Mouse (Mus musculus): ENCODE results near the gene Lhx9. TPM values are rescaled to one million over a fixed set of nuclear protein-coding genes. Genes with fewer than 3 reads are reported as not detected.
"Not testable (repeated sequence)": the region's sequence is repeated elsewhere in the genome, so short reads cannot be mapped to it uniquely, and the experiment has no call there.

The Lhx9 gene
- polyA plus RNA-seq (2015; fragmentation: Nextera tagmentation; extraction: Ambion mirVana), result 0.02 and 0.03 TPM in 2 replicates

- Histone ChIP-seq H3K9me3 (replicated peaks) (no peaks in the 10 kb centered on the region), H3K27me3 (peaks cover 76% of the 10 kb centered on the region), H3K27ac (replicated peaks) (no peak within 1 kb of the TSS), H3K4me1 (replicated peaks) (peaks cover 12% of the 10 kb centered on the region), H3K4me3 (replicated peaks) (peak within 1 kb of the TSS; percentile 12), H3K4me2 (peak within 1 kb of the TSS; percentile 46), H3K9ac (no peak within 1 kb of the TSS), H3K36me3 (replicated peaks) (no peaks in the 10 kb centered on the region)
- WGBS (ENCODE audit: insufficient replicate concordance), result 1% methylated on average over 33 of the region's 33 CpGs
- ATAC-seq (ENCODE audit: insufficient read depth), result no peak
Observed at GRCm38 (mm10) chr1:138848511-138849109, at the start of gene Lhx9. Gene Lhx9, minus strand, starts transcription at chr1:138848577.

DNA sequence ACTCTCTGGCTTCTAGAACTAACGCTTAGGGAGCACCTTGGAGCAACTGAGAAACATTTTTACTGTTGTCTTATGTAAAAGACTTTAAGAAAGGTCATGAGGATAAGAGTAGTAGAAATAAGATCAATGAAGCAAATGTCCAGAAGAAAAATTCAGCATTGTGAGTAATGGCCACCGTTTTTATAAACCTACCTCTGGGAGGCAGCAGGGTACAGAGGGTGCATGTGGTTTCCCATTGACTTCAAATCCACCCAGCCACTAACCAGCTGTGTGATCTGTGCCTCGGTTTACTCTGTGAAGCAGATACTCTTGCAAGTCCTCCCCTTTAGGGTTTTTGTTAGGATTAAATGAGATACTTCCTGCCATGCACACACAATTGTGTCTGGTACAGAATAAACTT is 47.7 kb upstream of the Lhx9 start:
- ATAC-seq (ENCODE audit: insufficient read depth), result no peak
- WGBS (ENCODE audit: insufficient replicate concordance), result 55% methylated on average over 3 of the region's 3 CpGs
- H3K4me2 ChIP-seq, result no peak overlapping the region
- H3K4me1 ChIP-seq (replicated peaks), result no peaks in the 10 kb centered on the region
- no peaks in the 10 kb centered on the region for H3K36me3 ChIP-seq (replicated peaks)
- no peaks in the 10 kb centered on the region for H3K9me3 ChIP-seq (replicated peaks)
- H3K9ac ChIP-seq, result no peak overlapping the region
- no peak overlapping the region for H3K27ac ChIP-seq (replicated peaks)
- H3K4me3 ChIP-seq (replicated peaks), result no peak overlapping the region
- no peaks in the 10 kb centered on the region for H3K27me3 ChIP-seq

DNA sequence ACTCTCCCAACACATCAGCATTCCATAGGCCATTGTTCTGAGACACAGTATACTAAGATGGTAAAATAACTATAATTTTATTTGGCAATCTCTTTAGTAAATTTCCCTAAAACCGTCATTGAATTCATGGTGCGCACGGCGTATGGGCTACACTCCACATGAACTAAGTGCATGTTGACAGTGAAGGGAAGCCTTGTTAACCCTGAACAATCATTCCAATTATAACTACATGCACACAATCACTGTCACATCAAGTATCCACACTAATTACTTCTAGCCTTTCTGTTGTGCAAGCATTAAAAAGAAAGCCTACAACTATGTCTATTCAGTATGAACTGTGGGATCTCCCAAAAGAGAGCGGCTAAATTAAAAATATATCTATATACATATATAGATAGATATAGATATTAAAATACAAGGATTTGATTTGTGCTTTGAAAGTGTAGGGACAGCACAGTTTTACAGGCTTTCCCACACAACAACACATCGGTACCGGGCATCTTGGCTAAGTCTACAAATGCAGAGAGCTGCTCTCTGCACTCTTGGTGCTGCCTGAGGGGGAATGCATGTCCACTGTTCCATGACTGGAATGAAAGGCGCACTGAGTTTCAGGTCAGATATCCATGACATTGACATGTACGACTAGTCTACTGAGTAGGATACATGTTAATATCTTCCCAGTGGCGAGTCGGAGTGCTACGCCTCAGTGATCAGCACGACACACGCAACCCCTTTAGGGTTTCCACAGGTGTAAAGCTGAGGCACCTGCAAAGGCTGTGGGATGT is 29.3 kb upstream of the Lhx9 start:
- 80% methylated on average over 14 of the region's 14 CpGs for WGBS (ENCODE audit: insufficient replicate concordance)
- no peaks in the 10 kb centered on the region for H3K36me3 ChIP-seq (replicated peaks)
- ATAC-seq (ENCODE audit: insufficient read depth), result no peak

DNA sequence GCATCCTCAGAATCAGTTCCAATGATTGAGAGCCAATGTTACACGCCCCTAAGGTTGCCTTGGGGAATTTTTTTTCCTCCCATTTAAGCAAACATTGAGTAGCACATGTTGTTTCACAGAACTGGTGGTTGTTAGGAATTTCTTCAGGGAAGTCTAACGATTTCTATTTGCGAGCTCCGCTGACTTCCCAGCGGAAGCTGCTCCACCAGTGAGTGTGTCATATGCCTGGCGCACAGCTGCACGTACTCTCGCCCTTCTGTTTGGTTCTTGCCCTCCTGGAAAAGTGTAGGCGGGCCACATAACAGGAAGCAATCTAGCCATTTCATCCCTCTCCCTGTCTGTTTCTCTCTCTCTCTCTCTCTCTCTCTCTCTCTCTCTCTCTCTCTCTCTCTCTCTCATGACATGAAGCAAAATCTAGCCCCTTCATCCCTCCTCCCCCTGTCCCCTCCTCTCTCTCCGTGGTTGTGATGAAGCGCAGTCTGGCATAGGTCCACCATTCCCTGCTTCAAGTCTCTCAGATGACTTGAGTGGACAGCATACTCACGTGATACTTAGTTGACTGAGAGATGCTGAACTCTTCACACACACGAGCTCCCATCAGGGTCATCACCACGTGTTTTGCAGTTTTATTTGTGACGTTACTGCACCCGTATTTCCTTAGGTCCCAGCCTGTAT is 28.1 kb upstream of the Lhx9 start:
- no peak for ATAC-seq (ENCODE audit: insufficient read depth)
- H3K4me2 ChIP-seq, result no peak overlapping the region
- no peak overlapping the region for H3K27ac ChIP-seq (replicated peaks)
- H3K4me3 ChIP-seq (replicated peaks), result no peak overlapping the region
- H3K4me1 ChIP-seq (replicated peaks), result no peaks in the 10 kb centered on the region
- 64% methylated on average over 16 of the region's 16 CpGs for WGBS (ENCODE audit: insufficient replicate concordance)
- H3K27me3 ChIP-seq, result no peaks in the 10 kb centered on the region
- H3K36me3 ChIP-seq (replicated peaks), result no peaks in the 10 kb centered on the region
- H3K9ac ChIP-seq, result no peak overlapping the region
- H3K9me3 ChIP-seq (replicated peaks), result no peaks in the 10 kb centered on the region

More for the DNA sequence above, 29.3 kb upstream of the Lhx9 start:
- H3K9ac ChIP-seq, result no peak overlapping the region
- H3K4me2 ChIP-seq, result no peak overlapping the region
- H3K4me1 ChIP-seq (replicated peaks), result no peaks in the 10 kb centered on the region
- no peaks in the 10 kb centered on the region for H3K27me3 ChIP-seq
- H3K9me3 ChIP-seq (replicated peaks), result no peaks in the 10 kb centered on the region
- H3K27ac ChIP-seq (replicated peaks), result no peak overlapping the region
- no peak overlapping the region for H3K4me3 ChIP-seq (replicated peaks)

- not testable (repeated sequence) for H3K4me1 ChIP-seq (replicated peaks); H3K27me3 ChIP-seq; H3K9me3 ChIP-seq (replicated peaks); H3K36me3 ChIP-seq (replicated peaks); H3K9ac ChIP-seq
- peak; percentile 98 for ATAC-seq (ENCODE audit: insufficient read depth)
- under 1% methylated on average over 53 of the region's 79 CpGs for WGBS (ENCODE audit: insufficient replicate concordance)
- Histone ChIP-seq H3K4me3 (replicated peaks) (peak within 1 kb of the TSS; percentile 60), H3K27ac (replicated peaks) (0 out of 2 replicates have a peak within 1 kb of the TSS, but pooled peaks have one; percentile 66), H3K4me2 (peak within 1 kb of the TSS; percentile 66)
Observed at GRCm38 (mm10) chr1:138856101-138856950, 7.9 kb upstream of the Lhx9 start, which contains the start of gene 2310009B15Rik. Gene 2310009B15Rik, minus strand, starts transcription at chr1:138856852.

- Histone ChIP-seq H3K9me3 (replicated peaks) (no peaks in the 10 kb centered on the region), H3K4me3 (replicated peaks) (no peak overlapping the region), H3K9ac (no peak overlapping the region), H3K27ac (replicated peaks) (no peak overlapping the region), H3K4me1 (replicated peaks) (peaks cover 16% of the 10 kb centered on the region), H3K27me3 (peaks cover 54% of the 10 kb centered on the region), H3K4me2 (no peak overlapping the region), H3K36me3 (replicated peaks) (no peaks in the 10 kb centered on the region)
- WGBS (ENCODE audit: insufficient replicate concordance), result 45% methylated on average over 1 of the region's 1 CpGs
- no peak for ATAC-seq (ENCODE audit: insufficient read depth)
Observed at GRCm38 (mm10) chr1:138850823-138851222, 2.4 kb upstream of the Lhx9 start.

DNA sequence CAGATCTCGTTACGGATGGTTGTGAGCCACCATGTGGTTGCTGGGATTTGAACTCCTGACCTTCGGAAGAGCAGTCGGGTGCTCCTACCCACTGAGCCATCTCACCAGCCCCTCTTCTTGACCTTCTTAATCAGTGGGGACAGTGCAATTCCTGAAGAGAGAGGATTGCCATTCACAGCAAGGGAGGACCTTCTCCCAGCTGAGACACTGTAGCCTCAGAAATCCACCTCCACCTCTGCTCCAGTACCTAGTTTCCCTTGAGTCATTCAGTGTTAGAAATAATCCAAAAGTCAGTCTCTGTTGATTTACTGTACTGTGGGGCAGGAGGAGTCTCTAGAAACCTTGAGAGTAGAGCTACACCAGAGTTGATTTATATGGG is 1.8 kb upstream of the Lhx9 start:
- Histone ChIP-seq H3K4me3 (replicated peaks) (no peak overlapping the region), H3K9me3 (replicated peaks) (no peaks in the 10 kb centered on the region), H3K36me3 (replicated peaks) (no peaks in the 10 kb centered on the region), H3K9ac (no peak overlapping the region), H3K27ac (replicated peaks) (no peak overlapping the region), H3K27me3 (peaks cover 60% of the 10 kb centered on the region), H3K4me1 (replicated peaks) (peaks cover 13% of the 10 kb centered on the region), H3K4me2 (no peak overlapping the region)
- ATAC-seq (ENCODE audit: insufficient read depth), result no peak
- 52% methylated on average over 4 of the region's 4 CpGs for WGBS (ENCODE audit: insufficient replicate concordance)

DNA sequence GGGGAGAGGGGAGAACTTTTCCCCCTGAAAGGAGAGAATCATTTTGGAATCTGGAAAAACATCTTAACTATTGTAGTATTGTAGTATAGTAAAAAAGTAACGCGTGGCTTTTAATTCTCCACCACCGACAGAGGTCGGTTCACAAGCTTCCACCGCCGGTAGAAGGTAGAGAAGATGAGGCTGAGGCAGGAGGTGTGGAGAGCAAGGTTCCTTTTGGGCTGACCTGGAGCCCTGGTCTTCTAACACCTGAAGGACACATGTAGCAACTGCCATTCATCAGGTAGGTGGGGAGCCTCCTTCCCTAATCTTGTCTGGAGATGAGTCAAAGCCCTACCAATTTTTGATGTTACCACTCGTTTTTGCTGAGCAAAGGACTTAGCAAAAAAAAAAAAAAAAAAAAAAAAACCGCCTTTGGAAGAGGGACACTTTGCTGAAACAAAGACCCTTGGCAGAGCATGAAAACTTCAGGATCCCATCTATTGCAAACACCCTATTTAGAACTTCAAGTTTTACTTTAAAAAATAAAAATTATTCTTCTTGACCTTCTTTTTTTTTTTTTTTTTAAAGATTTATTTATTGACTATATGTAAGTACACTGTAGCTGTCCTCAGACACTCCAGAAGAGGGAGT is 1.3 kb upstream of the Lhx9 start:
- Histone ChIP-seq H3K4me2 (no peak overlapping the region), H3K27me3 (peaks cover 65% of the 10 kb centered on the region), H3K9ac (no peak overlapping the region), H3K4me3 (replicated peaks) (no peak overlapping the region), H3K9me3 (replicated peaks) (no peaks in the 10 kb centered on the region), H3K4me1 (replicated peaks) (peaks cover 12% of the 10 kb centered on the region), H3K36me3 (replicated peaks) (no peaks in the 10 kb centered on the region), H3K27ac (replicated peaks) (no peak overlapping the region)
- ATAC-seq (ENCODE audit: insufficient read depth), result no peak
- 4% methylated on average over 8 of the region's 8 CpGs for WGBS (ENCODE audit: insufficient replicate concordance)

GRCm38 (mm10) chr1:138848026-138848425 is 351 bp downstream of the Lhx9 start:
- 2% methylated on average over 16 of the region's 16 CpGs for WGBS (ENCODE audit: insufficient replicate concordance)
- Histone ChIP-seq H3K4me1 (replicated peaks) (peaks cover 17% of the 10 kb centered on the region), H3K27ac (replicated peaks) (no peak overlapping the region), H3K27me3 (peaks cover 81% of the 10 kb centered on the region), H3K9ac (no peak overlapping the region), H3K9me3 (replicated peaks) (no peaks in the 10 kb centered on the region), H3K4me2 (peak overlapping the region; percentile 46), H3K36me3 (replicated peaks) (no peaks in the 10 kb centered on the region), H3K4me3 (replicated peaks) (peak overlapping the region; percentile 12; the same call in 1 of the 2 replicates)
- no peak for ATAC-seq (ENCODE audit: insufficient read depth)

DNA sequence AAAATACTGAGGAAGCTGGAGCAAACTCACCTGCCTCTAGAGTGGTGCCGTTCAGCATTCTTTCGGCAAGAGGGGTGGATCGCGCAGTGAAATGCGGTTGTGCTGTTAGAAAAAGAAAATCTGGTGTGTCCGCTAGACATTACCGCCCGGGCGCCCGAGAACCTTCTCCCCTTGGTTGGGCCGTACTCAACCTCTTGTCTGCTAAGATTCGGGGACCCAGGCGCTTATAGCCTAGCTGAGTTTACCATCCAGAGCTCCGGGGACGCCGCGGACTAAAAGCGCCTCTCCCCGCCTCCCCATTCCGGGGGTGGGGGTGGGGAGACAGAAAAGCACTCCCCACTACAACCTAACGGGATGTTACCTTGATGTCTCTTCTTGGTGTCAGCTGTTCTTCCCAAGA is 1.2 kb downstream of the Lhx9 start:
- no peak overlapping the region for H3K27ac ChIP-seq (replicated peaks)
- WGBS (ENCODE audit: insufficient replicate concordance), result 1% methylated on average over 21 of the region's 21 CpGs
- peaks cover 90% of the 10 kb centered on the region for H3K27me3 ChIP-seq
- H3K9me3 ChIP-seq (replicated peaks), result no peaks in the 10 kb centered on the region
- no peak overlapping the region for H3K9ac ChIP-seq
- no peak for ATAC-seq (ENCODE audit: insufficient read depth)
- peak overlapping the region; percentile 20 for H3K4me2 ChIP-seq
- H3K4me1 ChIP-seq (replicated peaks), result peaks cover 17% of the 10 kb centered on the region
- no peak overlapping the region for H3K4me3 ChIP-seq (replicated peaks)
- H3K36me3 ChIP-seq (replicated peaks), result no peaks in the 10 kb centered on the region

Data from liver, embryonic 15.5 days (tissue).